Mouse (Mus musculus) layer of hippocampus, adult 9-10 months (tissue): ENCODE results near the gene Acer1.
"Not testable (repeated sequence)": the region's sequence is repeated elsewhere in the genome, so short reads cannot be mapped to it uniquely, and the experiment has no call there.

Experiments
- DNase-seq: peaks from one replicate; pipeline ENCODE4 v3.0.0; 2022; ENCODE audit warnings: low spot score

Acer1 gene

DNA sequence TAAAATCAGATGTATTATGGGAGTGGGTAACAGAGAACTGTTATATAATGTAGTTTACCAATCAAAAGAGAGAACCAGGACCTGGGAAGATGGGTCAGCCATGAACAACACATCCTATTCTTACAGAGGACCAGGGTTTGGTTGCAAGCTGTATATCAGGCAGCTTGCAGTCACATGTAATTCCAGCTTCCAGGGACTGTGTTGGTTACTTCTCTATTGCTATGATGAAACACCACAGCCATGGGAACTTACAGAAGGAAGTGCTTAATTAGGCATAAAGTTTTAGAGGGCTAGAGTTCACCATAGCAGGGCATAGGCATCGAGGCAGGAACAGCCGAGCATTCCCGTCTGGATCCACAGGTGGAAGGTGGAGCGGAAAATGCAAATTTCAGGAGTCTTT, 43.2 kb downstream of the Acer1 start:
- DNase-seq, result no peak

DNA sequence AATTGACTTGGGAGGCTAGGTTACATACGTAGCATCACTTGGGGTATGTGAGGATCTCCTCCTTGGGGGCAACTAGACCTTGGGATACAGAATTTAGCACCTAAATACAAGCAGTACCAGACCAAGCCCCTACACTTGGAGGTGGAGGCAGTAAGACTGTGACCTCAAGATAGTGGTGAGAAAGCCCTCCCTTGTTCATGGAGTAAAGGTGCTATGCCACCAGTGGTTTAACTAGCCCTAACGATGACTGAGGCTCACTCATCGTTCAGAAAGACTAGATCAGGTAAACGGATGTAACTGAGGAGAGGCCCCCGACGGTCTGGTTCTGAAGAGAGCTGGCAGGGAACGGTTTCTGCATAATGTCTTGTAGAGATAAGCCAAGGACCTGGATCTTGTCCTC, 45.2 kb downstream of the Acer1 start:
- no peak for DNase-seq

DNA sequence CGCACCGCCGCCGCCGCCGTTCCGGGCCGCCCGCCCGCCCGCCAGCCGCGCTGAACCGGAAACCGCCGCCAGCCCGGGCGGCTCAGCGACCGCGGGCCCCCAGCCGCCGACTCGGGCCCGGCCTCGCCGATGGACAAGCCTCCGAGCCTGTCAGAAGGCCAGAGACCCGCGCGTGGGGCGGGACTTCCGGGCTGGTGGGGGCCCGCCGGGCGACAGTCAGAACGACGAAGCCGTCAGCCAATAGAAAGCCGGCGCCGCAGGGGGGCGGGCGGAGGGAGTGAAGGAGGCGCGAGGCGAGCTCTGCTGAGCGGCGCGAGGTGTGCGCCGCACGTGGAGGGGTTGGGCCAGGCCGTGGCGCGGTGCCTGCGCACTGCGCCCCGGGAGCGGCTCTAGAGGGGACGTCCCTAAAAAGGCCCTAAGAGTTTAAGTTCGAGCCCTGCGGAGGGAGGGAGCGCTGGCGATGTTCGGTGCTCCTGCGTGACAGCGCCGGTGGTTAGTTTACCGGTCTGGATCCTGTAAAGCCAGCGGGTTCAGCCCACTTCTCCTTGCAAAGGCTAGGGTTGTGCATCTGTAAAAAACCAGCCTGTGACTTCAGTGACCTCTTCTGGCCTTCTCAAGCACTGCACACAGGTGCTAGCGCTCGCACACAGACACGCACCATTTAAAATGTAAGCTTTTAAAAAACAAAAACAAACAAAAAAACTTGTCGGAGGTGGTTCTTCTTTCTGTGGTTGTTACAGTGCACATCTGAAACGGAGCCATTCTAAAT, 46.4 kb downstream of the Acer1 start, which contains the start of gene Mllt1:
Gene Mllt1, minus strand, starts transcription at position 53 of the 769 bp plus-strand sequence.
- peak; percentile 93 for DNase-seq

DNA sequence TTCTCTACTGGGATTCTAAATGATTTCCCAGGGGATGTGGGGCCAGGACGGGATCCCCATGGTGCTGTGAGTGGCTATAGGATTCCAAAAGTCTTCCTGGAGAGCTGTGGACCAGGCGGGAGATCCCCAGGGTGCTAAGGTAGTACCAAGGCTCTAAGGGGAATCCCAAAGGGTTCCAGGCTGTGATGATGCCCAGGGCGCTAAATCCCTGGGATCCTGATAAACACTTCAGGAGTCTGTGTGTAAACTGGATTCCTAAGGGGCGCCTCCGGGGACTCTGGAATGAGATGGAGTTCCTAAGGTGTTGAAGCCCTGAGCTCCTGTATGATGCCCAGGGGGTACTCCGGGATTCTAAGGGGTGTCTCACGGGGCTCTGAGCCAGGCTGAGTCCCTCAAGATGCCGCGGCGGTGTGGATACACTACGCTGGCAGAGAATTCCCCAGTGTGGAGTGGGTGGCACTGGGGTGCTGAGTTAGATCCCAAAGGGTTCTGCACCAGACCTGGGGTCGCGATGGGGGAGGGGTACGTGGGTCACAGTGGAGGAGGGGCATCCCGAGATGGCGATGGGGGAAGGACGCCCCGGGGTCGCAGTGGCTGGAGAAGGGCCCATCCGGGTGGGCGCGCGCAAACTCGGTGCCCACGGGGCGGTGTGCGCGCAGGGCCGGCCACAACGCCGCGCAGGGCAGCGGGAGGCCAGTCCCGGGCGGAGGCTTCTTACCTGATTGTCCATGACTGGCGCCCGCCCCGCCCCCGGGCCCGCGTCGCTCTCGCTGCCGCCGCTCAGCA, 47.2 kb downstream of the Acer1 start:
- no peak for DNase-seq

DNA sequence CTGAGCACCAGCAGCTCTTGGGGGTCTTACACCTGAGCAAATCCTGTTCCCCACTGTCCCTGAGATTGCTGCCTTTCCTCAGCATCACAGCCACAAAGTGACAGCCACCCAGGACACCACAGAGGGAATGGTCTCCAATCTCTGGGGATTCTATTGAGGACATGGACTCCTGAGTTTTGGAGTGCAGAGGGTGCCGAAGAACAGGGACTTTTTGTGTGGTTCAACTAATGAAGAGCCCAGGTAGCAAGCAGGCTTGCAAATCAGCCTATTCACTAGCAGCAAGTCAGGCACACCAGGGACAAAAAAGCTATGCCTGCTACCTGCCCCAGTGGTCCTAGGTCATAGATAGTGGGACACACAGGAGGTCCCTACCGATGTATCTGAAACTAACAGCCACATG, 48.5 kb downstream of the Acer1 start:
- DNase-seq, result no peak

DNA sequence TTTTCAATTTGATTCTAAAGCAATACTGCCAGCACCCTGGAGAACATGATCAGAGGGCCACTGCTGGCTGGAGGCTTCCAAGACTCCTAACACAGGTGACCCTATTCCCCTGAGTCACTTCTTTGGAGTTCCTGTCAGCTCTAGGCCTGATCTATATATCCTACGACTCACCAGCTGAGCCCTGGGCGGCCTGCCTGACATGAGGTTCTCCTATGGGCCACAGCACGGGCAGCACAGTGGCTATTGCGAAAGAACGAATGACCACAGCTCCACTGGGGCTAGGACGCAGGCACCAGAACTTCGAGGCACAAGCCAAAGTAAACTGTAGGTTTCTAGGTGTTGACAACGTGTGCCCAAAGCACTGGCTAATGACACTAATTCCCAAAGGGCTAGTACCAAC, 51.9 kb downstream of the Acer1 start:
- DNase-seq, result no peak

DNA sequence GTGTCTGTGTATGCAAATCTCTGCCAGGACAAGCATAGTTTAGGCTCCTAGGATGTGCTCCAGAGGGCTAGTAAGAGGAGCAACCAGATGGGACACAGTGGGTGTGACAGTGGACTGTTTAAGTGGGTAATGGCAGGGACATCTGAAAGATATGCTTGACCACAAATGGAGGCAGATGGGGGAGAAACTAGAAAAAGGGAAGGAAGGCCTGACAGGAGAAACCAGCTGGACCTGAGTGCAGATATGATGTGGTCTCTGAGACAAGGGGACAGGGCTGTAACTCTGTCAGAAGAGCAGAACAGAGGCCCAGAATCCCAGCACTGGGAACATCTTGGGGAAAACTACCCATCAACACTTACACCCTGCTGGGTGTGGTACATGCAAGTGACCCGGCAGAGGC, 52.4 kb downstream of the Acer1 start:
- DNase-seq, result no peak

DNA sequence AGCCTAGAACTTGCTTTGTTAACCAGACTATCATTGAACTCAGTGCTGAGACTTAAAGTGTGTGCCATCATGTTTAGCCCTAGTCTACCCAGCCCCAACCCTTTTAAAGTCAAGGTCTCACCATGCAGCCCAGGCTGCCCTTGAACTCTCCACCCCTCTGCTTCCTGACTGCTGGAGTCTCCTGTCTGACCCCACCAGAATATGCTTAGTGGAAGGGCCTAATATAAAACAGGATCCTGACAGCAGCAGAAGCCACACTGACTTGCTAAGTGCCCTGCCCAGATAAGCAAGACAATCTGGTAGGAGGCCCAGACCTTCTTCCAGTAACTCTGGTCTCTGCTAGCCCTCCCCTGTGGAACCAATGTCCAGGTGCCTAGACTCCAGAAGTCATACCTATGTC, 52.8 kb downstream of the Acer1 start:
- no peak for DNase-seq

DNA sequence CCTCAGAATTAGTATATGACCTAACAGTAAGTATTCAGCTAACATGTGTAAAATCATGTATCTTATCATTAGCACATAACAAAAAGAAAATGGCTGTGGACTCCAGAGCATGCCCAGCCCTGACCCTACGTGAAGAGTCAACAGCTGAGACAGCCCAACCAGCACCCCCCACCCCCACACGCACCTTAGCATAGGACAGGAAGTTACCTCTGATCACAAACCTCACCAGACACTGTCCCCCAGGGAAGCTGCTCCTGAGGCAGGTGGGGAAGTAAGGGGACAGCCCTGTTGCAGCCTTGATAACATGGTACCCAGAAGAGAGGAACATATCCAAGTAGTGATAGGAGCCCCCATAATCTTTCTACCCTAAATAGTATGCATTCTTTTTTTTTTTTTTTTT, 55.9 kb downstream of the Acer1 start:
- DNase-seq, result no peak

DNA sequence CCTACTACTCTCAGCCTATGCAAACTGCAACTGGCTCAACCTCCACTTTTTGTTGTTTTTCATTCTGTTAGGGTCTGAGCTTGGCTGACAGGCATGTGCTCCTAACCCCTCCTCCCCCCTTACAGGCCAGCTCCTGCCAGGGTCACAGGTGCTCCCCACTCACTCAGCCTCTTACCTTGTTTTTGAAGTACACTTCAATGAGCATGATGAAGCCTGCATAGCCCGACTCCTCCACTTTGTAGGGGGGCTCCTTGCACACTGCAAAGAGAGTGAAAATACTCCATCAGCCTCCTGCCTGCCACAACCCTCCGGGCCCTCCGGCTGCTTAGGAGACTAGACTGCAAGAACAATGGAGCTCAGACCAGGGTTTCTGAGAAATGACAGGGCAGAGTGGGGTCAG, 62.2 kb downstream of the Acer1 start:
- no peak for DNase-seq

DNA sequence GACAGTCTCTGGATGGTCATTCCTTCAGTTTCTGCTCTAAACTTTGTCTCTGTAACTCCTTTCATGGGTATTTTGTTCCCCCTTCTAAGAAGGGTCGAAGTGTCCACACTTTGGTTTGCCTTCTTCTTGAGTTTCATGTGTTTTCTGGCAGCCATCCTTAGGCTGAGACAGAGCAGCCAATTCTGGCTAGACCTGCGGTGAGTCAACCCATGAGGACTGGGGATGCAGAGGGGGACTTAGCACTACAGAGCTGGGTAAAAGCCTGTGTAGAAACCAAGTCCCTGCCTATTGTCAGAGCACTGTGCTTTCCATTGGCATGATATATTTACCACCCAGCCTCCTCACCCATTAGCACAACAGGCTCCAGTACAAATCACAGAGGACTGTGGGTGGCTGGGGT, 64.8 kb downstream of the Acer1 start:
- DNase-seq, result no peak

DNA sequence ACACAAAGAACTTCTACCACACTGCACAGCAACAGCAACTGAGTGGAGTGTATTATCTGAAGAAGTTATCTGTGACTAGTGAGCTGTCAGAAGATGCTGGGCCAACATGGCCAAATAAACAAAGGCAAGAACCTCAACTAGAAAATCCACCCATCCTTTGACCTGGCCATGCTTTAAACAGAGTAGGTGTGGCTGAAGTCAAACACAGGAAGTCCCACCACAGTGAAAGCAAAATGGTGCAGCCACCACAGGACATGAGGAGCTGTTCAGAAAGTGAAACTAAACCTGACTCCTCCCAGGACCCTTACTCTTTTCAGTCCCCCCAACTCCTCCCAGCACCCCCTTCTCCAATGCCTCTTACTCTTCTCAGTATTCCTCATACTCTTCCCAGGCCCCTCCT, 68.5 kb downstream of the Acer1 start:
- no peak for DNase-seq

DNA sequence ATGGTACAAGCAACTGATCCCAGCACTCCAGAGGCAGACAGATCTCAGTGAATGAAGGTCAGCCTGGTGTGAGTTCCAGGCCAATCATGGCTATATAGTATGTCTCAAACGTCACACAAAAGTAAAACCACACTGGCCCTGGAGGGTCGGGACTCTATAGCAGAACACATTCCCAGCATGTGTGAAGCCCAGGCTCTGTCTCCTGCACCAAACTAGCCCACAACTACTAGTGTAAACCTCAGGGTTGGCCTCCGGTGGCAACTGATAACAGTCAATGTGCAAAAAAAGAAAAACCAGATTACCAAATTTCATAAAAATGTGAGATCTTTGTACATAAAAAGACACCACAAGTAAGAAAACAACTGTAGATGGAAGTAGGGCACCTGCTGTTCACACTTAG, 68.9 kb downstream of the Acer1 start:
- DNase-seq, result no peak

DNA sequence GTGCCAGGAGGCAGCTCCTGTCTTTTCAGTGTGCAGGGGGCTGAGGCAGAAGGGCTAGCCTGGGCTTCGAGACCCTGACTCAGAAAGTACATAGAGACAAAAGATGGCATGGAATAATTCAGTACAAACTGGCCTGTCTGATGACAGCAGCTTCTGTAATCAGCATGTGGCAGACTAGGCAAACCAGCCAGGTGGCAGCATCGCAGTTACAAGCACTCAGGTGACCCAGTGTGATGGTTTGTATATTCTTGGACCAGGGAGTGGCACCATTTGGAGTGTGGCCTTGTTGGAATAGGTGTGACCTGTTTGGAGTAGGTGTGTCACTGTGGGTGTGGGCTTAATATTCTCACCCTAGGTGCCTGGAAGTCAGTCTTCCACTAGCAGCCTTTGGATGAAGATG, 72.2 kb downstream of the Acer1 start:
- not testable (repeated sequence) for DNase-seq

DNA sequence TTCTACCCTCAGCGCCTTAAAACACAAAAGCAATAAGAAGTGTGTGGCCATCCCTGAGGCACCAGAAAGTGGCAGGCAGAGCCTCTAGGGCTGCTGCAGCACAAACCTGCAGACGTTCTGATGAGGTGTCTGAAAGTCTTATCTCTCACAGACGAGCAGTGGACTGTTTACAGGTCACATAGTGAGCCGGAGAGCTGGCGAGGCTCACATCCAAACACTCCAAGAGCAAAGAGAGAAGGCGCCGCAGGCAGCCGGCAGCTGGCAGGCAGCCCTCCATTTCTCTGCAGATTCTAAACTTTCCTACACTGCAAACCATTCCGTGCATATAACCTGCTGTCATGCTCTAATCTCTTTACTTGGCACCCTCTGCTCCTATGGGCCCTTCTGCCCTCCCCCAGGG, 74.0 kb downstream of the Acer1 start:
- DNase-seq, result no peak

DNA sequence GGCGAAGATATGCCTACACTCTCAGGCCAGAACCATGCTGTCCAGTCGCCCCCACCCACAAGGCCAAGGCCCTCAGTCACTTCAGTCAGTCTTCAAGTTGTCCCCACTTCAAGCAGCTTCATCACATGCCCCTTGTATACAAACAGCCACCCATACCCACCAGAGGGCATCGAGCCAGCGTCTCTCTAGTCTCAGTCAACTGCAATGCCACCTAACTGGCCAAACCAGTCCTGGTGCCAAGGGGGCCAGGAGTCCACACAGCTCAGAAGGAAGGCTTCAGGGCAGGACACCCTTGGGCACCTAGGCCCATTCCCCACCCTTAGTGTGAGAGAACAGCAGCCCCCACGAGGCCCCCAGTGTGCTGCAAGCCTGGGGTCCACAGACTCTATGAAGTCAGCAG, 74.8 kb downstream of the Acer1 start:
- no peak for DNase-seq

DNA sequence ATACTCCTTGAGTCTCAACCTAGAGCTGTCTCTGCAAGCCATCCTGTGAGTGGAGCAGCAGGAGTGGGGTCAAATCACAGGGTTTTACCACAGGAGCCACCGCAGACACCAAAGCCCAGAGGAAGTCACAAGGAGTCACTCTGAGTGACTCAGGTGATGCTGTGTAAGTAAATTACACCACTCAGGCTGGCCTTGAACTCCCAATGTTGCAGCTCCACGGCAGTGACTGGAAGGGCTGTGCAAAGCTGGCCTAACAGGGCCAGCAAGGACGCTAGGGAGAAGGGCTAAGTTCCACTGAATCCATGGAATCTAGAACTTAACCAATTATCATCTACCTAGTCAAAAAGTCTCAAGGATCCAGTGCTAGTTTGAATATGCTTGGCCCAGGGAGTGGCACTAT, 75.8 kb downstream of the Acer1 start:
- no peak for DNase-seq
